Mouse (Mus musculus) kidney, embryonic 16.5 days (tissue): ENCODE results near the gene Gm47969. TPM values are rescaled to one million over a fixed set of nuclear protein-coding genes. Genes with fewer than 3 reads are reported as not detected.
"Not testable (repeated sequence)": the region's sequence is repeated elsewhere in the genome, so short reads cannot be mapped to it uniquely, and the experiment has no call there.

Source experiments
- ATAC-seq: fragments of 200-750 bp; cut with Nextera tagmentation; 2 replicates; pipeline ENCODE4 v1.8.0; 2017; ENCODE audit warnings: moderate TSS enrichment; ENCODE audit not compliant: low FRiP score, low TSS enrichment
- H3K27ac ChIP-seq: fragments of 300-500 bp; sonication (generic); 2 replicates; pipeline ENCODE4 v1.5.1; 2014; ENCODE audit warnings: low read length
- H3K27me3 ChIP-seq: fragments of 300-500 bp; sonication (generic); 2 replicates; pipeline ENCODE4 v1.6.1; 2014; ENCODE audit warnings: low read length, control low read depth, mixed read lengths; ENCODE audit not compliant: insufficient read depth
- H3K36me3 ChIP-seq: fragments of 300-500 bp; sonication (generic); 2 replicates; pipeline ENCODE4 v1.6.1; 2014; ENCODE audit warnings: low read length, control low read depth, mixed read lengths; ENCODE audit not compliant: insufficient read depth
- H3K4me1 ChIP-seq: fragments of 300-500 bp; sonication (generic); 2 replicates; pipeline ENCODE4 v1.6.1; 2014; ENCODE audit warnings: low read length, control low read depth, mixed read lengths; ENCODE audit not compliant: insufficient read depth
- H3K4me2 ChIP-seq: fragments of 300-500 bp; sonication (generic); replicated peaks from 2 replicates; pipeline ENCODE4 v1.6.1; 2014; ENCODE audit warnings: low read depth, low read length
- H3K4me3 ChIP-seq: fragments of 300-500 bp; sonication (generic); 2 replicates; pipeline ENCODE4 v1.5.1; 2014; ENCODE audit warnings: mild to moderate bottlenecking, low read length
- H3K9ac ChIP-seq: fragments of 300-500 bp; sonication (generic); replicated peaks from 2 replicates; pipeline ENCODE4 v1.6.1; 2014; ENCODE audit warnings: low read length
- H3K9me3 ChIP-seq: fragments of 300-500 bp; sonication (generic); 2 replicates; pipeline ENCODE4 v1.6.1; 2016; ENCODE audit warnings: low read length, control low read depth
- WGBS: fragments of 180-500 bp; shearing (Covaris S2); extraction: QIAGEN DNeasy Blood & Tissue Kit; methylation state at CpG from one replicate; pipeline ENCODE4 v1.1.7; 2014; 5-methylcytosine and 5-hydroxymethylcytosine counted together
- polyA plus RNA-seq: library from polyadenylated mRNA; unstranded; fragments of >200 nt; fragmentation: Nextera tagmentation; extraction: Ambion mirVana; gene quantifications from 2 replicates; pipeline ENCODE4 v1.2.1, GENCODE M21; 2015

Gene Gm47969
- polyA plus RNA-seq: not detected in 2 replicates

DNA sequence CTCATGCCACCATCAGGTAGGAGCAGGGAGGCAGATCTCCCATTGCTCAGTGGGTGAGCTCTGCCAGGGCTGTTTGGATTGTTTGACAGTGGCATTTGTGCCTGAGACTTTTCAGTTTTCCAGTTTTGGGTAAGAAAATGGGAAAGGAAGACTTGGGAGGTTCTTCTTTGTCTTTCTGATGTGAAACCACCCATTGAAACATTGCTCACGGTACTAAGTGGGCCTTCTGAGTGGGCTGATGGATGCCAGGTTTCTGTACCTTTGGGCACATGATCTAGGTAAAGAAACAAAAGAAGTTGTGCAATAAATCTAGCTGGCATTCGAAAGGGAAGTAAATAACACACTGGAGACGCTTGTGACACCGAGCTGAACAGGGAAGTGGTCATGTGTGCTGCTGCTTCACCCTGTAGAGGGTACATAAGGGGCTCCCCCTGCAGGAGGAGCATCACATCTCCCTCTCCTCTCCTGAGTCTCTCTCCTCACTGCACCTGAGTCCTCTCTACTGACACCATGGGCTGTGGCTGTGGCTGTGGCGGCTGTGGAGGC is at the start of gene Gm47969:
Gene Gm47969, plus strand, starts transcription at position 51 of the 546 bp plus-strand sequence.
- Histone ChIP-seq H3K4me2 (no peak within 1 kb of the TSS), H3K9me3 (no peaks in the 10 kb centered on the region), H3K4me1 (no peaks in the 10 kb centered on the region), H3K9ac (no peak within 1 kb of the TSS), H3K27me3 (no peaks in the 10 kb centered on the region), H3K36me3 (no peaks in the 10 kb centered on the region), H3K27ac (no peak within 1 kb of the TSS), H3K4me3 (no peak within 1 kb of the TSS)
- no peak for ATAC-seq
- 76% methylated on average over 5 of the region's 5 CpGs for WGBS

DNA sequence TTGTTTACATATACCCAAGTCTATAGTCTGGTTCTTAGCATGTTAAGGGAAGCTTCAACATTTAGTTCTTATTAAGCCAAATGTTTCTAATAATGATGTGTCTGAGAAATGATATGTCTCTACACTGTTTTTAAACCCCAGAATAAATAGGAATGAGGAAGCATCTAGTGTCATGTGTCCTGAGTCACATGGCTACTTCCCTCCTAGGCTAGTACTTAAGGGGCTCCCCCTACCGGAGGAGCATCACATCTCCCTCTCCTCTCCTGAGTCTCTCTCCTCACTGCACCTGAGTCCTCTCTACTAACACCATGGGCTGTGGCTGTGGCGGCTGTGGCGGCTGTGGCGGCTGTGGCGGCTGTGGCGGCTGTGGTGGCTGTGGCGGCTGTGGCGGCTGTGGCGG is 44.4 kb upstream of the Gm47969 start, which contains the start of gene Gm47959:
Gene Gm47959, plus strand, starts transcription at position 243 of the 400 bp plus-strand sequence.
- not testable (repeated sequence) for H3K27ac ChIP-seq, H3K4me3 ChIP-seq, H3K9ac ChIP-seq, H3K9me3 ChIP-seq, H3K4me2 ChIP-seq, ATAC-seq, H3K27me3 ChIP-seq, H3K36me3 ChIP-seq, H3K4me1 ChIP-seq
- 98% methylated on average over 8 of the region's 9 CpGs for WGBS

DNA sequence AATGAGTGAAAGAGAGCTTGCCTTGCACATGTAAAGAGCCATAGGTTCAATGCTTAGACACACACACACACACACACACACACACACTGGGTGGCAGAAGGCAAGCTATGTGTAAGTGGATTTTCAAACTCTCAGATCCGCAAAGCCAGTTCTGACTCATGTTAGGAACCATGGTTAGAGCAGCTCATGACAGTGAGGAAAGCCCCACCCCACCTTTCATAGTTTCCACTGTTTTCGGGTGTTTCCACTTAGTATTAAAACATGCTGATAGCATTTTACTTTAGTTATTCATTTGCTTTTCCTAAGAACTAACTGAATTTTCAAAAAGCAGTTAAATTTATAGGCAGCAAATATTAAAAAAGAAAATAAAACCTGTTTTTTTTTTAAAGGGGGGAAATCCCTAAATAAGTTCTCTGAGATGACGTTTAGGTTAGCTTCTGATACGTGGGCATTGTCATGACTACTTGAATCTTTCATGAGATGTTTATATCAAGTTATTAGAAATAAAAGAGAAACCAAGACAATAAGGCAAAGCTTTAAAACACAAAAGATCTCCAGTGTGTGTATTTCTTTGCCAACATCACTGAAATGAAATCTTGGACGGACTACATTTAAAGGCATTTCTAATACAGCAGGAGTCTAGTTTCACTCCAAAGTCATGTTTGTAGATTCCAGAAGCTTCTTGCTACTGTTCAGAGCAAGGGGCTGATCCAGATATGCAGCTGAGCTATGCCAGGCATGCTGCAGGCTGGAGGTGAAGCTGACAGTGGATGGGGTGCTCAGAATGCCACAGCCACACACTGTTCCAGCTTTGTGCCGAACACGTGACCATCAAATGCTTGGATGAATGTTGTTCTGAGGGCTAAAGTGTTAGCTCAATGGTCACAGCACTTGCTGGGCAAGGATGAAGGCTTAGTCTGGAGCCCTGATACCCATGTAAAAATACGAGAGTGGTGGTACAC is 38.2 kb upstream of the Gm47969 start:
- no peak overlapping the region for H3K4me3 ChIP-seq
- ATAC-seq: no peak
- no peak overlapping the region for H3K27ac ChIP-seq
- WGBS: 82% methylated on average over 8 of the region's 8 CpGs
- H3K9me3 ChIP-seq: no peaks in the 10 kb centered on the region
- H3K4me2 ChIP-seq: no peak overlapping the region
- no peaks in the 10 kb centered on the region for H3K27me3 ChIP-seq
- no peaks in the 10 kb centered on the region for H3K36me3 ChIP-seq
- no peaks in the 10 kb centered on the region for H3K4me1 ChIP-seq
- no peak overlapping the region for H3K9ac ChIP-seq

DNA sequence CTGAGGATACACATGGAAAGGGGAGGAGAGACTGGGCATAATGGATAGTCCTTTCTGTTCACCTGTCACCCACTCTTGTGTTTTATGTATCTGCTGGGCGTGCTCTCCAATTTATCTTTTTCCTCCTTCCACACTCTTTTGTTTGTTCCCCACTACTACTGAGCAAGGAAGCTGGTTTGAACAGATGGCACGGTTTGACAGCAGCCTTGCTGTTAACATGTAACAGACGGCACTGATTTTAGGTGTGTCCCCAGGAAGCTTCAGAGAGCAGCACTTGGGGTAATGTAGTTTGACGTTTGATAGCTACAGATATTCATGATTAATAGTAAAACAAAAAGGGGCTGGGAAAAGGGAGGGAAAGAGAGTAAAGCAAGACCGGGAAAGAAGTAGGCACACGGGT is 37.3 kb upstream of the Gm47969 start:
- ATAC-seq: no peak
- Histone ChIP-seq H3K27me3 (no peaks in the 10 kb centered on the region), H3K27ac (no peak overlapping the region), H3K4me3 (no peak overlapping the region), H3K9me3 (no peaks in the 10 kb centered on the region), H3K4me2 (no peak overlapping the region), H3K4me1 (no peaks in the 10 kb centered on the region), H3K36me3 (no peaks in the 10 kb centered on the region), H3K9ac (no peak overlapping the region)
- 56% methylated on average over 6 of the region's 6 CpGs for WGBS

DNA sequence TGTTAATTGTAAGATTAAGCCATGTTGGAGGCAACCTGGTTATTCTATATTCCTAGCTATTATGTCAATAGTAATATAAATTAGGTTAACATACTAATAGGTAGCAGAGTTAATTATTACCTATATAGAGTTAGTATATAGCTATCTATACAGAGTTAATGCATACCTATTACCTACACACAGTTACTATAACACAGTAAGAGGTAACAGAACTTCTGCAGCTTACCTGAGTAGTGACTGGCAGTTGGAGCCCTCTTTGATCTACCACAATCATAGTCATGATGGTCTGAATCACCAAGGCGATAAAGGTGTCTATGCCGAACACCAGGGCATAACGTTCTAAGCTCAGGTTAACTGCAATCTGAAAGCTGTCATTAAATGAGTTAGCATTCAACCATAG is 30.3 kb upstream of the Gm47969 start:
- 81% methylated on average over 3 of the region's 3 CpGs for WGBS
- H3K36me3 ChIP-seq: no peaks in the 10 kb centered on the region

DNA sequence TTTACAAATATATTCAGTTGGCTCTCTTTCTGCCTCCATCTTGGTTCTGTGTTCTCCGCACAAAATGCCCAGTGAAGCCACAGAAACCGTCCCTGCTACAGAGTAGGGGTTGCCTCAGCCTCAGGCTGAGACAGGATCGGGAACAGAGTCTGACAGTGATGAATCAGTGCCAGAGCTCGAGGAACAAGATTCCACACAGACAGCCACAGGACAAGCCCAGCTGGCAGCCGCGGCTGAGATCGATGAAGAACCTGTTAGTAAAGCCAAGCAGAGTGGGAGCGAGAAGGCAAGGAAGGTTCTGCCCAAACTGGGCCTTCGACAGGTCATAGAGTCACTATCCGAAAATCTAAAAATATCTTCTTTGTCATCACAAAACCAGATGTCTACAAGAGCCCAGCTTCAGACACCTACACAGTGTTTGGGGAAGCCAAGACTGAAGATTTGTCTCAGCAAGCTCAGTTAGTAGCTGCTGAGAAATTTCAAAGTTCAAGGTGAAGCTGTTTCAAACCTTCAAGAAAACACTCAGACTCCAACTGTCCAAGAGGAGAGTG is 29.3 kb upstream of the Gm47969 start:
- Histone ChIP-seq H3K4me3 (no peak overlapping the region), H3K9me3 (no peaks in the 10 kb centered on the region), H3K9ac (no peak overlapping the region), H3K27ac (no peak overlapping the region), H3K4me2 (no peak overlapping the region), H3K4me1 (no peaks in the 10 kb centered on the region), H3K27me3 (no peaks in the 10 kb centered on the region), H3K36me3 (no peaks in the 10 kb centered on the region)
- 82% methylated on average over 10 of the region's 10 CpGs for WGBS
- no peak for ATAC-seq

More for the DNA sequence above, 30.3 kb upstream of the Gm47969 start:
- H3K4me1 ChIP-seq: no peaks in the 10 kb centered on the region
- no peak for ATAC-seq
- no peaks in the 10 kb centered on the region for H3K27me3 ChIP-seq
- no peaks in the 10 kb centered on the region for H3K9me3 ChIP-seq
- H3K4me3 ChIP-seq: no peak overlapping the region
- no peak overlapping the region for H3K9ac ChIP-seq
- no peak overlapping the region for H3K27ac ChIP-seq
- H3K4me2 ChIP-seq: no peak overlapping the region

DNA sequence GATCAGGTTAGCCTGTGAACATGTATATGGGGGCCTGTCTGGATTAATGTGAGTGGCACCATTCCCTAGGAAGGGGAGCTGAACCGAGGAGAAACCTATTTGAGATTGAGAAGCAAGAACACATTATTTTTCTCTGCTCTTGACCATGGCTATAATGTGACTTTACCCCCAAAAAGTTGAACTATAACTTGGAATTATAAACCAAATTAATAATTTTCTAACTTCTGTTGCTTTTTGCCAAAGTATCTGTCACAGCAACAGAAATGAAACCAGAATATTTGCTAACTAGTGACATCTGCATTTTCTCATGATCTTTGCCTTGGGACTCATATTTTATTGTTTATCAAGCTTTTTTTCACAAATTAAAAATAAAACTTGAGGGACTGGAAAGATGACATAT is 28.2 kb upstream of the Gm47969 start:
- Histone ChIP-seq H3K9me3 (no peaks in the 10 kb centered on the region), H3K4me1 (no peaks in the 10 kb centered on the region), H3K36me3 (no peaks in the 10 kb centered on the region), H3K9ac (no peak overlapping the region), H3K27me3 (no peaks in the 10 kb centered on the region), H3K4me3 (no peak overlapping the region), H3K27ac (no peak overlapping the region), H3K4me2 (no peak overlapping the region)
- 67% methylated on average over 1 of the region's 1 CpGs for WGBS
- ATAC-seq: no peak

DNA sequence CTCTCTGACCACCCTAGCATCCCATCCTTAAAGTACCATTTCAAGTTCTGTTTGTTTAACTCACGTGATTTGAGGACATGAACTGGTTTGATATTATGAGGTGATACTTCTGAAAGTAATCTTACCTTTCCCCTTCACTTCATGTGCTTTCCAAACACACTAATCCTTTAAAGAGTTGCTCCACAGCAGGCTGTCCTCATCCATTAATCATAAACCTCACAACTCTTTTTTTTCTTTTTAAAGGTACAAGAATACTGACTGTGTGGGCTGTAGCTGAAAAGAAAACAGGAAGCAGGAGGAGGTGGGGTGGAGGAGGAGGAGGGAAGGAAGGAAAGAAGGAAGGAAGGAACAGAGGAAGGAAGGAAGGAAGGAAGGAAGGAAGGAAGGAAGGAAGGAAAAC is 12.8 kb upstream of the Gm47969 start:
- Histone ChIP-seq H3K4me3 (no peak overlapping the region), H3K9ac (no peak overlapping the region), H3K4me1 (no peaks in the 10 kb centered on the region), H3K27ac (no peak overlapping the region), H3K36me3 (no peaks in the 10 kb centered on the region), H3K27me3 (no peaks in the 10 kb centered on the region), H3K9me3 (no peaks in the 10 kb centered on the region), H3K4me2 (no peak overlapping the region)
- ATAC-seq: no peak
- WGBS: 43% methylated on average over 1 of the region's 1 CpGs

DNA sequence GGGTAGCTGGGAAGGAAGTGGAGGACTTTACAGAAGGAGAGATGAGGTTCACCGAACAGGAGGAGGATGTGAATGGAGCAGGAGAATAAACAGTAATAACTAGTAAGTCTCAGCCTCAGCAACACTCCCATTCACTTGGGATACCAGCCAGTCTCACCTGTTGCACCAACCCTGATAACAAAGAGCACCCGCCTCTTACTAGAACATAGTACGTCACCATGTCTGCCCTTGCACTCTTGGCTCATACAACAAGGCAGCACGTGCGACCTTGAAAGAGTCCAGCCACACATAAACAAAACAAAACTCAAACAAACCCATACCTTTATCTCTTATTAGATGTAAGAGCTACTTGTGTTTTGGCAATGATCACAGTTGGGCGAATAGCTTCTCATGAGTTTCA is 12.2 kb upstream of the Gm47969 start:
- Histone ChIP-seq H3K4me3 (no peak overlapping the region), H3K4me2 (no peak overlapping the region), H3K36me3 (no peaks in the 10 kb centered on the region), H3K4me1 (peaks cover 1% of the 10 kb centered on the region; the same call in 1 of the 2 replicates), H3K27me3 (no peaks in the 10 kb centered on the region), H3K9ac (no peak overlapping the region), H3K9me3 (no peaks in the 10 kb centered on the region), H3K27ac (no peak overlapping the region)
- 92% methylated on average over 6 of the region's 6 CpGs for WGBS
- ATAC-seq: no peak

DNA sequence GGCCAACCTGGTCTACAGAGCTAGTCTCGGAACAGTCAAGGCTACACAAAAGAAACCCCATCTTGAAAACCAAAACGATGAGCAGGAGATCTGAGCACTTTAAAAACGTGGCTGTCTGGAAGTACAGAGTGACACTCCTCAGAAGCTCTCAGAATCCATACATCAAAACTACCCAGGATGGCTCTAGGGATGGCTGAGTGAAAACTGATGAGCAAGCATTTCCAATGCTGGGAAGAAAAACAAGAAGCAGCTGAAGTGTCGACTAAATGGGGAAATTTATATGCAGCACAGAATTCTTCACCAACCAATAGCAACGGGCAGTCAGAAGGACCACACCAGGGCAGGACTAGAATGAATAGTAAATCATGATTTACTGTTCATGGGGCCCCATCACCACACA is 10.2 kb upstream of the Gm47969 start:
- 38% methylated on average over 5 of the region's 5 CpGs for WGBS
- H3K9me3 ChIP-seq: no peaks in the 10 kb centered on the region
- H3K27me3 ChIP-seq: no peaks in the 10 kb centered on the region
- no peaks in the 10 kb centered on the region for H3K36me3 ChIP-seq
- no peak for ATAC-seq
- peaks cover 7% of the 10 kb centered on the region; the same call in 1 of the 2 replicates for H3K4me1 ChIP-seq
- H3K27ac ChIP-seq: no peak overlapping the region
- H3K9ac ChIP-seq: no peak overlapping the region
- no peak overlapping the region for H3K4me3 ChIP-seq
- H3K4me2 ChIP-seq: no peak overlapping the region
